Mouse (Mus musculus) monocyte, adult 2 months (primary cell): ENCODE data around the gene Lrmda.

ENCODE experiments used
- DNase-seq, 2 experiments: peaks; one replicate each; pipeline ENCODE4 v3.0.0; 2022; ENCODE audit warnings: low spot score in 2 of 2, low read depth in 1 of 2

Lrmda gene

DNA sequence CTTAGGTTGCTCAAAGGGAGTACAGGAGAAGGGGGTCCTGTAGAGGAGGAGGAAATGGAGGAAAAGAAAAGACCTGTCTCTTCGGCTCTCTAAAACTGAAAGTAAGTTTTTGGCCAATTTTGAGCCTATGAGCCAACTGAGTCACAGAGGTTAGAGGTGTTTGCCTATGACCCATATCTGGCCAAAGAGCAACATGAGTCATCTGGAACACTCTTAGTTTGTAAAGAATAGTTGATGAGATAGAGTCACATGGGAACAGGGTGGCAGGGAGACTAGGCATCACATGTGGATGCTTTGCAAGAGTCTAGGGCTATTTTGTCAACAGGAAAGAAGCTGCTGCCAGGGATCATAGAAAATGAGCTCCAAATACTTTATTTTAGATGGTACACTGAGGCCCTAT, 680.7 kb downstream of the Lrmda start:
- no peak for DNase-seq

DNA sequence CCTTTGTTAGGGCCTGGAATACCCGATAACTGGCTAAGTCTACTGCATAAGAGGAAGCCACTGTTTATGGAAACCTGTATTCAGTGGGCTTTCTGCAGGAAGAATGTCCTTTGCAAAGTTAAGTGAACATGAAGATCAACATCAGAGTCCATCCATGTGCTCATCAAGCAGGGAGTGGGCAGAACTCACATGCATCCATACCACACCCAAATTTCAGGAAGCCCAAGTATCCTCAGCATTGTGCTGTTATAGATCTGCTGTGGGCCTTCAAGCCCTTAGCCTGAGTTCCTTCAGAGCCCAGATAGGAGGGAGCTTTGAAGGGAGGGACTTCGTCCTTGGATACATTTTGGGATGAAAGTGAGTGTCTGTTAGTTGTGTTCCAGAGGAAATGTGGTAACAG, 681.2 kb downstream of the Lrmda start:
- DNase-seq, result no peak

DNA sequence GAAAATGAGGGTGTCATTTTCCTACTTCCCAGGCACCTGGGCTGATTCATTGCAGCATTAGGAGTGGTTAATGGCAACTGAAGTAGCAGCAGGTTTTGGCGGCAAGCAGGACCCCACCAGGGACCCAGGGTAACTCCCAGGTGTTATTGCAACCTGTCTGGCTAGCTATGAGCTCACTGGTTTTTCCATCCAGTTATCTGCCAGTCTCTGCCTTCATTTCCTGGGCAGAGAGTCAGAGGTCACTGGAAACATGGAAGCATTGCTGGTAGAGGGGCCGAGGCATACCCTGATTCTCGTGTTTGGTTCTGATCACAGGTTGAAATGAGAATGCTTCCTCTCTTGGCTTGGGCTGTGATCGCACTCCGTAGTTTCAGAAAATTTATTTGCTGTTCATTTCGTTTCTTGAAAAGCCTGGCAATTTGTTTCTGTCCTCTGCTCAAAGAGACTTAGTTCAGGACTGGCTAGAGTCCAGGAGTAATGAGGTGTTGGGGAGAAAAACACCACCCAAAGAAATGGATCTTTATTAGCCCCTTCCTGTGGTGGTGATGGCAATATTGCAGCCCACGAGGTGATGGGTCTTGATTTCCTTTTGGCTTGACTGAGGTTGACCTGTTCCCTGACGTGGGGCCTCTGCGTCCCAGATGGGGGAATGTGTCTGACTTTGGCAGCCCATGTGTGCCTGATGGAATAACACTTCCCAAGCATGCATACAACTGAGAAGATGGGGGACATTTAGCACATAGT, 688.6 kb downstream of the Lrmda start:
- no peak for DNase-seq

DNA sequence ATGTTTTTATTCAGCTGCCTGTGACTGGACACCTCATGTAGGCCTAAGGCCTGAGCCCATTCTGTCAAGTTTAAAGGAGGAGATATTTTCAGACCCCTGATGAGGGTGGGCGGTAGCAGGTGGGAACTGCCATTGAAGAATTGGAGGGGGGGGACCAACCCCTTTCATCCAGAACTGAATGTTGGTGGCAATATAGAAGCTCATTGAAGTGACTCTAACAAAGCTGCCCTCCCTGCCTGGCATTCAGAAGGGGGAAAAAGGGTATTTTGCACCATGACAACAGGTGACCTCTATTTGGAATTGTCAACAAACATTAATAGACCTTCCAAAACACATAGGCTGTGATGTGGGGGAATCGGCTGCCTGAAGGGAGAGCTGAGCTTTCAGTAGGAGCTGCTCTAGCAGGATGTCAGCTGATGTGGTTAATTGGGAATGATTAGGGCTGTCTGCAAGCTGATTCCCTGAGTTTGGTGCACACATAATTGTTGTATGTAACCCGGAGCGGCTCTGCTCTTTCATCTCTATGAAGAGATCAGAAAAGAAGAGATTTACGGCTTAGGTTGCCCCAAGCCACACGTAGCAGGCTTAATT, 690.7 kb downstream of the Lrmda start:
- DNase-seq, result no peak

DNA sequence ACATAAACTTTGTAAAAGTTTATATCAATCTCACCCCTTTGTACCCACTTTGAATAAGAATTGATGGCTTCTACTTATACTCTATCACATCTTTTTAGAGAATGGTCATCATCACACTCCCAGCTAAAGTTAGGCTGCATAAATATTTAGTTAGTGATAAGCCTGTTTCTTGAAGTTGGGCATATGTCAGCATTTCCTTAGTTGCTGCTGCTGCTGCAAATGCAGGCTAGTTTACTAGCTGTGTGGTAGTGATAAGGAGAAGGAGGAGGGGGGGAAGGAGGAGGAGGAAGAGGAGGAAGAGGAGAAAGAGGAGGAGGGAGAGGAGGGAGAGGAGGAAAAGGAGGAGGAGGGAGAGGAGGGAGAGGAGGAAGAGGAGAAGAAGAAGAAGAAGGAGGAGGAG, 692.9 kb downstream of the Lrmda start:
- no peak for DNase-seq

DNA sequence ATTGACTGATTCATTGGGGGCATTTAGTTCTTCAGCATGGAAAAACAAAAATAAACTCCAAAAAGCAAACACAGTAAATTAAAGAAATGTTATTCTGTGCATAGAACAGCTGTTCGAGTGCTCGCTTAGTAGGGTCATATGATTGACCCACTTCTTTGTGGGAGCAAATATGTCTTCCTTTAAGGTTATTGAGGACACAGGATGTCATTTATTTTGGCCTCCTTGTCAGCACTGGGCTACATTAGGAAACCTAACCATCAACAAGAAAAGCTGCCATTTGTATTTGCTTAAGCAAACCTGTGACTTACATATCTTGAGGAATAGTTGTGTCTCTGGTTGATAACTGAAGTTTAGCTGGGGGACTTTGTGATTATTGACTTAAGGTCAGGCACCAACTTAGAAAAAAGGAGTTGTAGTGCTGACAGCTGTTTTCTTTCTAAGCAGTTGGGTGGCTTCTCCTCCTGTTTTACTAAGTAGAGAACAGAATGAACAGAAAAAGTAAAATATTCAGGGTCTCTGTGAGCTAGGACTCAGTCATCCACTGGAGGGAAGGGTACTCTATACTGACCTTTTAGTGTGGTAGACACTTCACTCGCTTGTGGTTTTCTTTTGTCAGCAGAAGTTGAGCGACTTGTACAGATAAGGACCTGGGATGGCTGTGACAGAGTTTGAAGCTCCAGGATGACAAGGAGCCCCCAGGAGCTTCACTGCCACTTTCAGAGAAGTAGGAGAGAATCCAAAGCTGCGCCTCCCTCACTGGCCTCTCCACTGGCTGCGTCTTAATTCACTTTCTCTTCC, 696.3 kb downstream of the Lrmda start:
- DNase-seq, result no peak

DNA sequence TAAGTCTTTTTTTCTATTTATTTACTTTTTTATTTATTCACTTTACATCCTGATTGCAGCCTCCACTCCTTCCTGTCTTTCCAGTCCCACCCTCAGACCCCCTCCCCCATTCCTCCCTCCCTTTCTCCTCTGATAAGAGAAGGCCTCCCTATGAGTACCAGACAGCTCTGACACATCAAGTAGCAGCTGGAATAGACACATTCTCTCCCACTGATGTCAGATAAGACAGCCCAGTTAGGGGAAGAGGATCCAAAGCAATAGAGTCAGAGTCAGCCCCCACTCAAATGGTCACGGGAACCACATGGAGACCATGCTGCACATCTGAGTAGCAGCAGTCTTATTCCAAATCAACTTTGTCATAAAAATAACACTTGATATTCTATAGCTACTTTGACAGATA, 700.5 kb downstream of the Lrmda start:
- no peak for DNase-seq

DNA sequence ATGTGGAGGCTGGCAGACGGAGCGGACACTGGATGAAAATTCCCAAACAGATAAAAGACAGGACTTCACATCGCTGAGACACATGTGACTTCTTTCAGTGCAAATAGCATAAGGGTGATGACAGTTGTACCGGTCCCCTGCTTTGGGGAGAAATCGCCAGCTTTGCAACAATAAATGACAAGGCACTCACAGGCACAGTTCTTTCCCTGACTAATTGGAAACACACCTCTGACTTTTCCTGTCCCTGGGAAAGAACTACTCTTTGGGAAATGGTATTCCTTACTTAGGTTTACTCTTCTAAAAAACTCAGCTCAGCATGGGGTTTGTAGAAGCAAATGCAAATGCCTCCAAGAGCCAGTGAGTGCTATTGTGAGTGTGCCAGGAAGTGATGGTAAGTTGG, 702.3 kb downstream of the Lrmda start:
- no peak for DNase-seq

DNA sequence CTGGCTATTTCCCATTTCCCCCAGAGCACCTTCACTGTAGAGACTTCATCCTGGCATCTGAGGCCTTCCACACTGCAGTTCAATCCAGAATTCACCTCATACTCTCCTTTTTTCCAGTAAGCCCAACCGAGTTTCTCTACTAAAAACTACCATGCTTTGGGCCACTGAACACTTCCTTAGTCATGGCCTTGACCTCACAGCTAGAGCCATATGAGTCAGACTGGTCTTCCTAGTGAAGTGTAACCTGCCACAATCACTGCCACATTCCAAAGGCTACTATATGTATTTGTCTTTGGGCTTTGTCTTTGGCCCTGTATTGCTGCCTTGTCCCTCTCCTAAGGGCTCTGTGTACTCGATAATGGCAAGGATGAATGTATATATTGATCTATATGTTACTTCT, 708.0 kb downstream of the Lrmda start:
- no peak for DNase-seq

DNA sequence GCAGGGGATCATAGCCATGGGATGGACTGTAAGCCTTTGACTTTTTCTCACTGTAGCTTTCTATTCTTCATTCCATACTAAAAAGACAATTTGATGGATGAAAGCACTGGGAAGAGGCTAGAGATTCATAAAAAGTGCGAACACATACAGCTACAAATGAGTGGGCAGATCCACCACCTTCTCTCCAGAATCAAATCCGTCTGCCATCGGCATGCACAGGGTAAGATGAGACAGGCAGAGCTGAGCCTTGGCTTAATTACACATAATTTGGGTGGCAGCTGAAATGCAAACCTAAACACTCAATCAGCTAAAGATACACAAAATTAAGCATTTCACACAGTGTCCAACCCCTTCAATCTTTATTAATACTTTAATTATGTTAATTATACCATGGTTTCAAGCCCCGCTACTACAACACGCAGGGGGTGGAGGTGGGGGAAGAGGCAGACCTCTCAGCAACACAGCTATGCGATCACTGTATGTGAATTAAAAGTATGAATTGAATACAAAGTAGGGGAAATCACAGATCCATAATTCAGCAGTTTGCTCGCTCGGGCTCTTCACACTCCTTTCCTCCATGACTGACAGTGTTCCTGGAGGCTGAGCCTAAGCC, 709.2 kb downstream of the Lrmda start:
- no peak for DNase-seq

DNA sequence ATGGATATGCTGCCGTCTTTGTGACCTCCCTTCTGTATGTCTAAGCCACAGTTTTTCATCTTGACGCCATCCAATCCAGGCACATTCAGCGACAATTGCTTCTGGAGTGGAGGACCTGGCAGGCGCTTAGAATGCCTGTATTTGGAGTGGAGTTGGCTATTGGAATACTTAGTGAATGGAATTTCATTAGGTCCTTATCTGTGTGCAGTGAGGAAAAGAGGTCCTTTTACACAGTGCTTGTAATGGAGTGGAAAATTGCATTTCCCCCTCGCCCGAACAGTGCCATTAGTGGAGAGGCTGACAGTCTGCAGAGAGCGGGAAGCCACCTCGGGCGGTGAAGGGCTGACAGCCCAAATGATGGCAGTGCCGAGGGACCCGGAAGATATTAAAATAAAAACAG, 719.1 kb downstream of the Lrmda start:
- DNase-seq, result no peak

DNA sequence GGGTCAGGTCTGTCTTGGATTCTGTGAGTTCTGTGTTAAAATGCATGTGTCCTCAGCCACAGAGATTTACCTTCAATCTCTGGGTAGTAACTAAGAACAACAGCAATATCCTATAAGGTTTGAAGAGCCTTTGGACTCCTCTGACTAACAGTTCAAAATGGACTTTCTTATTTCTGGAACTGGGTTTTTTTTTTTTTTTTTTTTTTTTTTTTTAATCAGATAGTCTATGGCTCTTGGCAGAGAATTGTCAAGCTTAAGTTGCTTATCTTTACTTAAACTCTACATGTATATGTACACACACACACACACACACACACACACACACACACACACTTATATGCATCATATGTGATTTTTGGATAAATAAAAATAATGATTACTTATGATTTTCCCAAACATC, 723.0 kb downstream of the Lrmda start:
- no peak for DNase-seq

DNA sequence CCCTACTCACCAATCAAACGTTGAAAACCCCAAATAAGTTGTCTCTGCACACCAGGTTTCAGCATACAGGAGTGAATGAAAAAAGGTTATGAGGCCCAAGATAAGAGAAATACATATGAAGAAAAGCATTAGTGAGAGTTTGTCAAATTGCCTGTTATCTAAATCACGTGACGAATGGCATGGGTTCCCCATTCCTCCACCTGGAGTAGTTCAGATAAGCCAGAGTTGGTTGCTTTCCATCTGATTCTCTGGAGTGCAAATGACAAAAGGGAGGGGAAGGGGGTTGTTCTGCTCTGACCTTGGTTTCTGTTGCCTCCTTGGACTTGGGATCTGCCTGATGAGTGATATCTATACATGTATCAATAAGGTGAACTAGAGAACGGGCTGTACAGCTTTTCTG, 723.8 kb downstream of the Lrmda start:
- no peak for DNase-seq

DNA sequence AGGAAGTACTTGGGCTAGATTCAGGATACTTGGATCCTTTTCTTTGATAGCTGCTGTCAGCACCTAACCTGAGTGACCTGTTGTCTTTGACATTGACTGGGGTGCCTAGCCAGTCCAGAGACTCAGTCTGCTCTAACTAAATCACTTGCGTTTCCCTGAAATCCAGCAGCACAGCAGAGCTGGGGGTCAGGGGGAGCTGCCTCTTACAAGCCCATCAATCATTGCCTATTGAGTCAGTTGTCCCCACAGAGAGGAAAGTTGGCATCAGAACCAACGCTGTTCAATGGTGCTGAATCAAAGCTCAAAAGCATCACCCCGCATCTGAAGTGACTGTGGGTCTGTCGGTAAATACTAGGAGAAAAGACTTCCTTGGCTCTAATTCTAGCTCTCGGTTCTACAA, 725.2 kb downstream of the Lrmda start:
- no peak for DNase-seq

DNA sequence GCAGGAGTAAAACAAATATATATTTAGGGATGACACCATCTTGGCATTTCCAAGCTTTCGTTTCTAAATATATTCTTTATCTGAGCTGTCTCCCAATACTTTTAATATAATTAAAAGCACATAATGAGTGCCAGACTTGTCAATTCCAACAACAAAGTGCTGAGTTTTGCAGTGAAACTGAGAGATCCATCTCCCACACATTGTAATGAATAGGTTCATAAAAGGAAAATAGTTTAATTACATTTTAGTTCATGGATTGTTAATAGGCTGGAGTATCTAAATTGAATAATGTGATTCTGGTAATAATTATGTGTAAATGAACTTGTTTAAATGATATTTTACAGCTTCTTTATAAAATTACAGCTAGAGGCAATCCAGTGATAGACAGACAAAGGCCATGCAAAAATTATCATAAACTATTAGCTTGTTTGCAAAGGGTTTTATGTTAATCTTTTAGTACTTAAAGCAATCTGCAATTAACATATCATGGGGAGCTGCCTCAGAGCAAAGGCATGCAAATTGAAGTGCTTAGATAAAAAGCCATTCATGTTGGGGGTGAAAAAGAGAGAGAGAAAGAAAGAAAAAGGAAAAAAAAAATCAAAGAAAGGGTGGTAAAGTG, 725.9 kb downstream of the Lrmda start:
- no peak for DNase-seq

DNA sequence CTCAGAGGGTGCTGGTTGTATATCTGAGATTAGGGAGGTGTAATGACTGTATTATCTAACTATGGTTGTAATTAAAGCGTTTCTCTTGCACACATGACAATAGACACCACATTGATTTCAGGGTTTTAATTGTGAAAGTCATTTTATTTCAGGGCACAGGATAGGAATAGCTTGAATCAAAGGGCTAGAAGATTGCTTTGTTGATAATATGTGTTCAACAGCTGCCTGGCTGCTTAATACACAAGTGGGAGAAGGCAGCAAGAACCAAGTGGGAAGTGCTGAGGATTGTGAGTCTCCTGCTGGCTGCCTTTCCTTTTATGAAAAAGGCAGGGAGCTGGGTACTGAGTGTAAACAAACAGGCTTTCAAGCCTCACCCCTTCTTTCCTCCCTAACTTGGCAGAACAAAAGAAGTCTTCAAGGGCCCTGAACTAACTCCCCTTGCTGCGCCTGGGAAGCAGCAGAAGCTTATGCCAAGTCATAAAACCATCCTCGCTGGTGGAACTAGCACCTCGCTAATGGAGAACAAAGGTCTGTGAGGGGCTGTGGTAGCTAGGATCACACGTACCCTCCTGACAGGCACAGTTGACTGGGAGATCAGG, 726.5 kb downstream of the Lrmda start:
- DNase-seq, result no peak

DNA sequence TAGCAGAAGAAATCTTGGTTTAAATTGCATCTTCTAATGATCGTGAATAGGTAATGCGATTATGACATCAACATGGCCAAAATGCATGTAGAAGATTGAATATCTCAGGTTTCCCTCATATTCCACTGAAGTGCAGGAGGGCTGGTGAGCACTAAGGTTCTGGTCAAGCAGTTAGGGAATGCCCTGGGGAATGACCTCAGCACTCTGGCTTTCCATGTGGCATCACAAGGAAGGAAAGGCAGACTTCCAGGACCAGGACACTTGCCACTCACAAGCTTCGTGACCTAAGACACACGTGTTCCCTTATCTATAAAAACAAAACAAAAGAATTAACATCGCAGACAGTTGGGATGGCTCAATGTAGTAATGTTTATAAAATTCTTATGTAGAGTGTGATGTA, 728.3 kb downstream of the Lrmda start:
- DNase-seq, result no peak

DNA sequence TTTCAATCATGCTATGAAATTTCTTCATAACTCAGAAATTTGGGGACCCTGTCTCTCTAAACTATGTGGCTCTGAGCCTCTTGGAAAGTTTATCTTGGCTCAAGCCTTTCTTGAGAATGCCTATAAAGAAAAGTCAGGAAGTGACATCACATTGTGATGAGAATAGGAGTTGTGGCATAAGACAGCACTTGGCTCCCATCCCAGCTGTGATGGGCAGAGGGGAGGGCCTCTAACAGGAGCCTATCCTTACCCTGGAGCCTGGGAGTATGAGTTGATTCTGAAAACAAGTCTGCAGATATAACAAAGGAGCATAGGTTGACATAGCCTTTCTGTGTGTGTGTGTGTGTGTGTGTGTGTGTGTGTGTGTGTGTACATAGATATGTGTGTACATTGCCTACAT, 730.9 kb downstream of the Lrmda start:
- no peak for DNase-seq

DNA sequence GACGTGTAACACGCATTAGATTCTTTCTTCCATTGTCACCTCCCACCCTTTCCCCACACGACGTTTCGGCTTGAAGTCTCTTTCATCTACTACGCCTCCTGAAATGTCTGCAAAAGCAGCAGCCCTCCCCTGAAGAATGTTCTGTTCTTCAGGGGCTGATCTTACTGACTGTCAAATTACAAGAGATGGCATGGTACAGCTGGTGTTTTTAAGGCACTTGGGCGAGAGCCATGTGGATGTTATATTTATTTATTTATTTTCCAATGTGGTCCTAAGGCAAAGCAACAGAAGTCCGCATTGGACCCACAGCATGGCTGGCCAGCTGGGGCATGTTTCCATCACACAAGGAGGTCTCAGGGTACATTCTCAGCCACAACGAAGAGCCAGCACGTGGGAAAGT, 731.8 kb downstream of the Lrmda start:
- no peak for DNase-seq

DNA sequence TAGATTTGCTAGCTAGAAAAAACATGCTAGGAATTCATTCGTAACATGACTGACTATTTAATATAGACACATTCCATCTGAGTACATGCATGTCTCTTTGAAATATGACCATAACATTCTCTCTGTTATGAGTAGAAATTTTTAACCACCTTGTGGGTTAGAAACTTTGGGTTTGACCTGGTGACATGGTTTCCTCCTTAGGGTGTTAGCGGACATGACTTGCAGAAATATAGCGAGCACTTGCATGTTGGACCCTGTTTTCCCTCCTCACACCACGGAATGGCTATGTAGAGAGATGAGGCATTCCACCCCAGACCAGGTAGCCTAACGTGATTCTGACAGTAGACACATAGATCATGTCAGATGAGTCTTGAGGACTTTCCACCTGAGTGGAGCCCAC, 735.1 kb downstream of the Lrmda start:
- no peak for DNase-seq

DNA sequence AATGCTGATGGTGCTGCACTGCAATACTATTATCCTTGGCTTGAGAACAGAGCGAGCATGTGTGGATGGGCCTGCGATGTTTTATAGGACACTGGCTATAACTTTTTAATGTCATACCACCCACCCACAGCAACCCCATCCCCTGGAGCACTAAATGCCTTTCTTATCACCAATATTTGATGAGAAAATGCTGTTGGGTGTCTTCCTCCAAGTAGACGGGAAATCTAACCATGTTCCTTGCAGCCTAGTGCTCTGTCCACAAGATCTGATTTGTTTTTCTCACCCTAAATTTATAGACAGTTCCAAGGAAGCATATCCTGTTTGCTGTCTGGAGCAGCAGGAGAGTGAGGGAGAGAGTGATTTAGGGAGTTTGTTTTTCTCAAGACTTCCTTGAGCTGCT, 738.0 kb downstream of the Lrmda start:
- DNase-seq, result no peak
